Mouse (Mus musculus) forebrain, embryonic 14.5 days (tissue): ENCODE measurements at regions not wholly inside any gene's neighbourhood (a gene's known extent, or its start where the extent isn't known, plus 50 kb on each side); places are given as distances from the start of the nearest gene placed in this dataset.

Experiments
- ATAC-seq: fragments of 200-750 bp; cut with Nextera tagmentation; 2 replicates; pipeline ENCODE4 v1.8.0; 2017; ENCODE audit warnings: mild to moderate bottlenecking, moderate library complexity
- DNase-seq: peaks from one replicate; pipeline ENCODE4 v3.0.0-alpha.2; 2015; ENCODE audit warnings: low spot score
- H3K27ac ChIP-seq: fragments of 300-500 bp; sonication (generic); 2 replicates; pipeline ENCODE4 v1.5.1; 2014; ENCODE audit warnings: low read depth, mild to moderate bottlenecking, control low read depth, low read length, moderate library complexity
- H3K27me3 ChIP-seq: fragments of 300-500 bp; sonication (generic); replicated peaks from 2 replicates; pipeline ENCODE4 v1.6.1; 2014; ENCODE audit warnings: low read length, control low read depth, mixed read lengths; ENCODE audit not compliant: control insufficient read depth, insufficient read depth
- H3K36me3 ChIP-seq: fragments of 300-500 bp; sonication (generic); 2 replicates; pipeline ENCODE4 v1.6.1; 2014; ENCODE audit warnings: low read length, control low read depth; ENCODE audit not compliant: control insufficient read depth, insufficient read depth
- H3K4me1 ChIP-seq: fragments of 300-500 bp; sonication (generic); 2 replicates; pipeline ENCODE4 v1.6.1; 2014; ENCODE audit warnings: antibody characterized with exemption, low read length, control low read depth; ENCODE audit not compliant: control insufficient read depth, insufficient read depth
- H3K4me2 ChIP-seq: fragments of 300-500 bp; sonication (generic); 2 replicates; pipeline ENCODE4 v1.6.1; 2014; ENCODE audit warnings: mild to moderate bottlenecking, control low read depth, low read length
- H3K4me3 ChIP-seq: fragments of 300-500 bp; sonication (generic); 2 replicates; pipeline ENCODE4 v1.5.1; 2014; ENCODE audit warnings: low read depth, low read length, control low read depth
- H3K9ac ChIP-seq: fragments of 300-500 bp; sonication (generic); 2 replicates; pipeline ENCODE4 v1.6.1; 2014; ENCODE audit warnings: mild to moderate bottlenecking, low read length, control low read depth, moderate library complexity
- H3K9me3 ChIP-seq: fragments of 300-500 bp; sonication (generic); replicated peaks from 2 replicates; pipeline ENCODE4 v1.6.1; 2016; ENCODE audit warnings: low read length, control low read depth, mixed read lengths; ENCODE audit not compliant: control insufficient read depth
- WGBS: fragments of 180-500 bp; shearing (Covaris S2); extraction: QIAGEN DNeasy Blood & Tissue Kit; methylation state at CpG from one replicate; pipeline ENCODE4 v1.1.7; 2014; 5-methylcytosine and 5-hydroxymethylcytosine counted together

GRCm38 (mm10) chr2:11394675-11395349, 159.1 kb downstream of the Pfkfb3 start:
- no peaks in the 10 kb centered on the region for H3K9me3 ChIP-seq
- H3K27ac ChIP-seq, result no peak overlapping the region
- peaks cover 4% of the 10 kb centered on the region; the same call in 1 of the 2 replicates for H3K4me1 ChIP-seq
- DNase-seq (no peak), ATAC-seq (no peak)
- no peaks in the 10 kb centered on the region for H3K36me3 ChIP-seq
- H3K27me3 ChIP-seq, result no peaks in the 10 kb centered on the region
- H3K4me3 ChIP-seq, result no peak overlapping the region
- WGBS, result 66% methylated on average over 4 of the region's 5 CpGs
- H3K4me2 ChIP-seq, result no peak overlapping the region
- H3K9ac ChIP-seq, result no peak overlapping the region

GRCm38 (mm10) chr2:11391725-11392124, 162.2 kb downstream of the Pfkfb3 start:
- WGBS, result under 1% methylated on average over 6 of the region's 6 CpGs
- peaks cover 4% of the 10 kb centered on the region; the same call in 1 of the 2 replicates for H3K4me1 ChIP-seq
- no peak overlapping the region for H3K4me3 ChIP-seq
- no peaks in the 10 kb centered on the region for H3K9me3 ChIP-seq
- ATAC-seq (peak; percentile 94), DNase-seq (peak; percentile 88)
- H3K27me3 ChIP-seq, result no peaks in the 10 kb centered on the region
- H3K27ac ChIP-seq, result peak overlapping the region; percentile 31; the same call in 1 of the 2 replicates
- H3K36me3 ChIP-seq, result no peaks in the 10 kb centered on the region
- H3K9ac ChIP-seq, result no peak overlapping the region
- no peak overlapping the region for H3K4me2 ChIP-seq

- H3K27ac ChIP-seq, result no peak overlapping the region
- no peaks in the 10 kb centered on the region for H3K36me3 ChIP-seq
- DNase-seq, result no peak
- no peak overlapping the region for H3K4me2 ChIP-seq
- no peak for ATAC-seq
- H3K9ac ChIP-seq, result no peak overlapping the region
- WGBS, result 60% methylated on average over 6 of the region's 6 CpGs
- H3K4me3 ChIP-seq, result no peak overlapping the region
- H3K9me3 ChIP-seq, result no peaks in the 10 kb centered on the region
- no peaks in the 10 kb centered on the region for H3K27me3 ChIP-seq
- H3K4me1 ChIP-seq, result peaks cover 4% of the 10 kb centered on the region; the same call in 1 of the 2 replicates
Measured at GRCm38 (mm10) chr2:11390667-11391334, 163.1 kb downstream of the Pfkfb3 start.

GRCm38 (mm10) chr2:11387623-11388022, 166.3 kb downstream of the Pfkfb3 start:
- 89% methylated on average over 2 of the region's 2 CpGs for WGBS
- Histone ChIP-seq H3K27me3 (no peaks in the 10 kb centered on the region), H3K4me1 (peaks cover 4% of the 10 kb centered on the region; the same call in 1 of the 2 replicates), H3K4me2 (no peak overlapping the region), H3K36me3 (no peaks in the 10 kb centered on the region), H3K27ac (no peak overlapping the region), H3K9ac (no peak overlapping the region), H3K9me3 (no peaks in the 10 kb centered on the region), H3K4me3 (no peak overlapping the region)
- no peak for ATAC-seq
- no peak for DNase-seq

GRCm38 (mm10) chr2:11383815-11384214, 170.1 kb downstream of the Pfkfb3 start:
- H3K4me2 ChIP-seq, result no peak overlapping the region
- no peak overlapping the region for H3K9ac ChIP-seq
- no peaks in the 10 kb centered on the region for H3K9me3 ChIP-seq
- no peak overlapping the region for H3K4me3 ChIP-seq
- ATAC-seq, result no peak
- H3K36me3 ChIP-seq, result no peaks in the 10 kb centered on the region
- no peaks in the 10 kb centered on the region for H3K4me1 ChIP-seq
- no peaks in the 10 kb centered on the region for H3K27me3 ChIP-seq
- no peak for DNase-seq
- H3K27ac ChIP-seq, result no peak overlapping the region
- WGBS, result 85% methylated on average over 2 of the region's 2 CpGs

GRCm38 (mm10) chr2:11377213-11377612, 176.7 kb downstream of the Pfkfb3 start:
- no peaks in the 10 kb centered on the region for H3K27me3 ChIP-seq
- H3K36me3 ChIP-seq, result no peaks in the 10 kb centered on the region
- DNase-seq (no peak), ATAC-seq (no peak)
- H3K4me3 ChIP-seq, result no peak overlapping the region
- no peaks in the 10 kb centered on the region for H3K4me1 ChIP-seq
- no peak overlapping the region for H3K9ac ChIP-seq
- WGBS, result 76% methylated on average over 2 of the region's 2 CpGs
- H3K27ac ChIP-seq, result no peak overlapping the region
- H3K4me2 ChIP-seq, result no peak overlapping the region
- H3K9me3 ChIP-seq, result no peaks in the 10 kb centered on the region

- WGBS, result 79% methylated on average over 10 of the region's 10 CpGs
- ATAC-seq (no peak), DNase-seq (no peak)
Measured at GRCm38 (mm10) chr2:11375726-11376454, 178.0 kb downstream of the Pfkfb3 start.

GRCm38 (mm10) chr2:11375092-11375491, 178.8 kb downstream of the Pfkfb3 start:
- DNase-seq, result no peak
- H3K4me3 ChIP-seq, result no peak overlapping the region
- ATAC-seq, result no peak
- no peaks in the 10 kb centered on the region for H3K4me1 ChIP-seq
- H3K27ac ChIP-seq, result no peak overlapping the region
- no peak overlapping the region for H3K9ac ChIP-seq
- H3K36me3 ChIP-seq, result no peaks in the 10 kb centered on the region
- H3K4me2 ChIP-seq, result no peak overlapping the region
- no peaks in the 10 kb centered on the region for H3K9me3 ChIP-seq
- H3K27me3 ChIP-seq, result no peaks in the 10 kb centered on the region
- 73% methylated on average over 6 of the region's 6 CpGs for WGBS

More at GRCm38 (mm10) chr2:11375726-11376454, 178.0 kb downstream of the Pfkfb3 start:
- no peak overlapping the region for H3K9ac ChIP-seq
- no peak overlapping the region for H3K4me3 ChIP-seq
- H3K9me3 ChIP-seq, result no peaks in the 10 kb centered on the region
- H3K27me3 ChIP-seq, result no peaks in the 10 kb centered on the region
- no peak overlapping the region for H3K27ac ChIP-seq
- H3K4me2 ChIP-seq, result no peak overlapping the region
- no peaks in the 10 kb centered on the region for H3K36me3 ChIP-seq
- H3K4me1 ChIP-seq, result no peaks in the 10 kb centered on the region

GRCm38 (mm10) chr2:11370273-11370672, 183.6 kb downstream of the Pfkfb3 start:
- Histone ChIP-seq H3K4me2 (no peak overlapping the region), H3K4me1 (no peaks in the 10 kb centered on the region), H3K27me3 (no peaks in the 10 kb centered on the region), H3K27ac (no peak overlapping the region), H3K9ac (no peak overlapping the region), H3K4me3 (no peak overlapping the region), H3K9me3 (no peaks in the 10 kb centered on the region), H3K36me3 (no peaks in the 10 kb centered on the region)
- ATAC-seq, result no peak
- no peak for DNase-seq
